Mouse (Mus musculus) limb, embryonic 13.5 days (tissue): Measurements from ENCODE around the gene Macrod1. TPM values are rescaled to one million over a fixed set of nuclear protein-coding genes. Genes with fewer than 3 reads are reported as not detected.
"Not testable (repeated sequence)": the region's sequence is repeated elsewhere in the genome, so short reads cannot be mapped to it uniquely, and the experiment has no call there.

Experiments
- ATAC-seq: fragments of 200-750 bp; cut with Nextera tagmentation; 2 replicates; pipeline ENCODE4 v1.8.0; 2017; ENCODE audit warnings: low read depth, moderate number of reproducible peaks, moderate TSS enrichment; ENCODE audit not compliant: low FRiP score
- H3K27ac ChIP-seq: fragments of 300-500 bp; sonication (generic); 2 replicates; pipeline ENCODE4 v1.5.1; 2015; ENCODE audit warnings: inconsistent platforms, mild to moderate bottlenecking, moderate library complexity
- H3K27me3 ChIP-seq: fragments of 300-500 bp; sonication (generic); 2 replicates; pipeline ENCODE4 v1.6.1; 2015; ENCODE audit warnings: mild to moderate bottlenecking, inconsistent platforms
- H3K36me3 ChIP-seq: fragments of 300-500 bp; sonication (generic); 2 replicates; pipeline ENCODE4 v1.6.1; 2015; ENCODE audit warnings: inconsistent platforms, mild to moderate bottlenecking, moderate library complexity
- H3K4me1 ChIP-seq: fragments of 300-500 bp; sonication (generic); 2 replicates; pipeline ENCODE4 v1.6.1; 2015; ENCODE audit warnings: inconsistent platforms
- H3K4me2 ChIP-seq: fragments of 300-500 bp; sonication (generic); replicated peaks from 2 replicates; pipeline ENCODE4 v1.6.1; 2015; ENCODE audit warnings: inconsistent platforms, mild to moderate bottlenecking, moderate library complexity
- H3K4me3 ChIP-seq: fragments of 300-500 bp; sonication (generic); 2 replicates; pipeline ENCODE4 v1.5.1; 2015; ENCODE audit warnings: moderate library complexity, mild to moderate bottlenecking, inconsistent platforms
- H3K9ac ChIP-seq: fragments of 300-500 bp; sonication (generic); 2 replicates; pipeline ENCODE4 v1.6.1; 2015; ENCODE audit warnings: mild to moderate bottlenecking, inconsistent platforms
- H3K9me3 ChIP-seq: fragments of 300-500 bp; sonication (generic); 2 replicates; pipeline ENCODE4 v1.6.1; 2016; ENCODE audit warnings: inconsistent platforms
- WGBS: fragments of 180-500 bp; shearing (Covaris S2); methylation state at CpG from one replicate; pipeline ENCODE4 v1.1.7; 2015; 5-methylcytosine and 5-hydroxymethylcytosine counted together
- polyA plus RNA-seq: library from polyadenylated mRNA; unstranded; fragments of >200 nt; fragmentation: Nextera tagmentation; extraction: Ambion mirVana; gene quantifications from 2 replicates; pipeline ENCODE4 v1.2.1, GENCODE M21; 2015

The Macrod1 gene
- polyA plus RNA-seq, 1 experiment from 2014 or later, result 13.3 TPM

DNA sequence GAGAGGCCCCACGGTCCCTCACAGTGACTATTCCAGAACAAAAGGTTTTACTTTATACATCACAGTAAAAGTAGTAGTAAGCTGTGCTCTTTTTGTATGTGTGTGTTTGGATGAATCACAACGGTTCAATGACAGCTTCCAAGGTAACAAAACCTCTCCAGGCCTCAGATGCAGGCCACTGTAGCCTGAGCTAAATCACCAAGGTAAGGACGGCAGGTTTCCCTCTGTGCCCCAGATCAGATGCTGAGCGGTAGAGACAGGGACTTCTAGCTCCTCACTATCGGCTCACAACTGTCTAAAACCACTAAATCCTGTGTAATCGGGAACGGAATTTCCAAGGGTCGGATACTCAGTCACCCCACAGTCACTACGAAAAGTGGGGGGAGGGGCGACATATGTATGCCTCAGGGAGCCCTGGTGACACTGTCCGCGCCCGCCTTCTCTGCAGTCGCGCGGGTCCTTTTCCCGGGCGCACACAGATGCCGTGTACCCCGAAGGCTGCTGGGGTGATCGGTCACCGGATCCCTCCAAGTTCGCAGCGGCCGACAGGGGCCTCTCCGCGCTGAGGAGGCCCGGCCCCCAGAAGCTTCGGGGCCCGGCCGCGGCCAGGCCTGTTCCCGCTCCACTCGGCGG lies 17.4 kb upstream of the Macrod1 start:
- ATAC-seq, result no peak; the same call in 1 of the 2 replicates
- no peaks in the 10 kb centered on the region for H3K27me3 ChIP-seq
- H3K4me3 ChIP-seq, result peak overlapping the region; percentile 96
- 1% methylated on average over 35 of the region's 35 CpGs for WGBS
- H3K27ac ChIP-seq, result peak overlapping the region; percentile 89
- peak overlapping the region; percentile 98 for H3K9ac ChIP-seq
- H3K36me3 ChIP-seq, result peaks cover 14% of the 10 kb centered on the region
- peaks cover 27% of the 10 kb centered on the region for H3K4me1 ChIP-seq
- peak overlapping the region; percentile 76 for H3K4me2 ChIP-seq
- H3K9me3 ChIP-seq, result no peaks in the 10 kb centered on the region

DNA sequence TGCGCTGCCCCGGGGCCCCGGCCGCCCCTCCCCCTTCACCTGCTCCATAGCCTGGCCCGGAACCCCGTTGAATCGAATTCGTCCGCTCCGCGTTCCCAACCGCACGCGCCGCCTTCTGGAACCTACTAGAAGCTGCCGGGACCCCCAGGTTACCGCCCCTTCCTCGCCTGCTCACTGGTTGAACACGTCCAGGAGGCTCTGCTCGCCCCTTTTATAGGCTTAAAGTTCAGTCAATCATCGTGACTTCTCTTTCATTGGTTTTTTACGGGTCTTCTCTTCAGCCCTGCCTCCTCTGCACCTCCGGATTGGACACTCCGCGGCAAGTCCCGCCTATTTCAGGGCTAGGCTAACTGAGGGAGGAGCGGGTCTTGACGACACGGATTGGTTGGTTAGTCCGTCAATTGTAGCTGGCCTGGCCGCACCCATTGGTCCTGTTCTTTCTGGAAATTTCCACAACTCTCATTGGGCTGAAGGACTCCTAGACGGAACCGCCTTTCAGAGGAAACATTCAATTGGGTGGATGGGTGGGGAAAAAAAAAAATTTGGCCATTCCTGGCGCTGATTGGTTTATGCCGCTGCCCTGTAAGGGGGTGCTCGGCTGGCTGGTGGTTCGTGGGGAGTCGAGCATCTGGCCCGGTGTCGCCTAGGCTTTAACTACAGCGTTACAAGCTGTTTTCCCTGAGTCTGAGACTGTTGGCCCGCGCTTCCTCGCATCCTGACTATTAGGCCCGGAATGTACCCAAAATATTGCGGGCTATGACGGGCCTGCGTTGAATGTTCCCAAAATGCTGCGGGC lies 16.6 kb upstream of the Macrod1 start, which contains the start of gene Stip1:
Gene Stip1 (minus strand): TSS at position 127 of the 796 bp plus-strand sequence.
- H3K4me1 ChIP-seq, result peaks cover 27% of the 10 kb centered on the region
- peak; percentile 100 for ATAC-seq
- under 1% methylated on average over 48 of the region's 49 CpGs for WGBS
- H3K27ac ChIP-seq, result peak within 1 kb of the TSS; percentile 94
- H3K9me3 ChIP-seq, result no peaks in the 10 kb centered on the region
- peak within 1 kb of the TSS; percentile 96 for H3K4me3 ChIP-seq
- H3K9ac ChIP-seq, result peak within 1 kb of the TSS; percentile 98
- H3K36me3 ChIP-seq, result peaks cover 7% of the 10 kb centered on the region
- no peaks in the 10 kb centered on the region for H3K27me3 ChIP-seq
- peak within 1 kb of the TSS; percentile 76 for H3K4me2 ChIP-seq

DNA sequence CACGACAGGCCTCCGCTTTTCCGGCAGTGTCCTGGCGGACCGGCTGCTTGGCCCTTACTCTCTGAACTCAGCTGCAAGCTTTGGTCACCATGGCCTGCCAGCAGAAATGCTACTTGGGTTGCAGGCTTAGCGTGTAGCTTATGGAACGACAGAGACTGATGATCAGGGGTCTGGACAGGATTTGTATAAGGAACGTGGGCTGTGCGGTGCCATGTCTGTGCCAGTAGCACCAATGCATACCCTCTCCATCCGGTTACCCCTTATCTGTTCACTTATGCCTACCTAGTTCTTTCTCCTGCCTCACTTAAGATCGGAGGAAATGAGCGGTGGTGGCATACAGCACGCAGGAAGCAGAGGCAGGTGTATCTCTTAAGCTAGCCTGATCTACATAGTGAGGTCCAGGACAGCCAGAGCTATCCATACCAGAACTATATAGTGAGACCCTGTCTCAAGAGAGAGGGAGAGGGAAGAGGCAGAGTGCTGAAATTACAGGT lies 15.9 kb upstream of the Macrod1 start:
- no peaks in the 10 kb centered on the region for H3K27me3 ChIP-seq
- no peaks in the 10 kb centered on the region for H3K9me3 ChIP-seq
- peaks cover 27% of the 10 kb centered on the region for H3K4me1 ChIP-seq
- 25% methylated on average over 13 of the region's 13 CpGs for WGBS
- peak overlapping the region; percentile 74 for H3K9ac ChIP-seq
- ATAC-seq, result no peak
- peaks cover under 1% of the 10 kb centered on the region for H3K36me3 ChIP-seq
- peak overlapping the region; percentile 94 for H3K27ac ChIP-seq
- peak overlapping the region; percentile 53 for H3K4me3 ChIP-seq
- H3K4me2 ChIP-seq, result peak overlapping the region; percentile 75

DNA sequence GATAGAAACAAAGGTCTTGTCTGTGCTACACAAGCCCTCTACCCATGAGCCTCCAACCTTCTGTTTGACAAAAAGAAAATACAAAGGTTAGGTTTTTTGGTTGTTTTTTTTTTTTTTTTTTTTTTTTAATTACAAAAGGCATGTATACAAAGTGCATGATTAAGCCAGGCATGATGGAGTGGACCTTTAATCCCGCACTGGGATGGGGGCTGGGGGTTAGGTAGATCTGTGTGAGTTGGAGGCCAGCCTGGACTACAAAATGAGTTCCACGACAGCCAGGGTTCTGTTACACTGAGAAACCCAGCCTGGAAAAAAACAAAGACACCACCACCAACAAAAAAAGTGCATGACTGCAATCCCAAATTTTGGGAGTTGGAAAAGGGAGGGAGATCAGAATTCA lies 15.4 kb upstream of the Macrod1 start:
- no peaks in the 10 kb centered on the region; the same call in 1 of the 2 replicates for H3K36me3 ChIP-seq
- peak overlapping the region; percentile 75 for H3K4me2 ChIP-seq
- H3K9me3 ChIP-seq, result no peaks in the 10 kb centered on the region
- peak overlapping the region; percentile 74; the same call in 1 of the 2 replicates for H3K9ac ChIP-seq
- no peaks in the 10 kb centered on the region for H3K27me3 ChIP-seq
- no peak for ATAC-seq
- H3K4me3 ChIP-seq, result peak overlapping the region; percentile 53; the same call in 1 of the 2 replicates
- H3K4me1 ChIP-seq, result peaks cover 27% of the 10 kb centered on the region
- WGBS, result 82% methylated on average over 2 of the region's 2 CpGs
- peak overlapping the region; percentile 94; the same call in 1 of the 2 replicates for H3K27ac ChIP-seq

DNA sequence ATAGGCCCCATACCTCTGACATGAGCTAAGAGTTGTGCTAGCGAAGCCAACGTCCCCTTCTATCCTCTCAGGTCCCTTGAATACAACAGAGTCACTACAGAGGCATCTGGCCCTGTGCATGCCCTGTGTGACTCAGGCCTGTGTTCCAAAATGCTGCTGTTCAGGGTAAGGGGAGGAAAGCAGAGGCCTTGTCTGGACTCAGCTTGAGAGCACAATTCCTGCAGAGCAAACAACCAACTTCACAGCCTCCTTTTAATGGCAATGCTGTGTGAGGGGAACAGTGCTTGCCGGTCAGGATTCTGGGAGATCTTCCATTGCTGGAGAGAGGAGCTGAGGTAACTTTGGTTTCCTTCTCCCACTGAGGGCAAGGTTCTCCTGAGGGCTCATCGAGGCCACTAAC lies 12.3 kb upstream of the Macrod1 start:
- Histone ChIP-seq H3K4me2 (no peak overlapping the region), H3K9me3 (no peaks in the 10 kb centered on the region), H3K27me3 (no peaks in the 10 kb centered on the region), H3K36me3 (no peaks in the 10 kb centered on the region), H3K27ac (no peak overlapping the region), H3K4me3 (no peak overlapping the region), H3K4me1 (peaks cover 5% of the 10 kb centered on the region; the same call in 1 of the 2 replicates), H3K9ac (no peak overlapping the region)
- WGBS, result 52% methylated on average over 4 of the region's 4 CpGs
- ATAC-seq, result no peak

DNA sequence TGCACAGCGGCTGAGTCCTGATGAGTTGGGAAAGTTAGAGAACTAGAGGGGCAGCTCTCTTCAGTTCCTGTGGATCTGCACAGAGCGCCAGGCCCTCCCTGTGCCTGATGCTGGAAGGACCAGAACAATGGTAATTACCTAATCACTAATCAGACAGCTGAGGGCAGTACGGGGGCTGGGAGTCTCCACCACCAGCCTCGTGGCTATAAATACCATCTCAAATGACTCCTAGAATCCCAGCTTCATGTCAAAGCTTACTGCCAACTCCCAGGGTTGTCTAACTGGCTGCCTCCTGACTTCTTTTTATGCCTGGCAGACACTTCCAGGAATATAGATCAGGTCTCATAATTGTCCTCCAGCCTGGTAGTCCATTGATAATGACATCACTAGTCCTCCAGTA lies 11.9 kb upstream of the Macrod1 start:
- Histone ChIP-seq H3K4me2 (no peak overlapping the region), H3K9me3 (no peaks in the 10 kb centered on the region), H3K27me3 (no peaks in the 10 kb centered on the region), H3K9ac (no peak overlapping the region), H3K4me1 (peaks cover 5% of the 10 kb centered on the region; the same call in 1 of the 2 replicates), H3K36me3 (no peaks in the 10 kb centered on the region), H3K27ac (no peak overlapping the region), H3K4me3 (no peak overlapping the region)
- no peak for ATAC-seq
- 25% methylated on average over 4 of the region's 4 CpGs for WGBS

DNA sequence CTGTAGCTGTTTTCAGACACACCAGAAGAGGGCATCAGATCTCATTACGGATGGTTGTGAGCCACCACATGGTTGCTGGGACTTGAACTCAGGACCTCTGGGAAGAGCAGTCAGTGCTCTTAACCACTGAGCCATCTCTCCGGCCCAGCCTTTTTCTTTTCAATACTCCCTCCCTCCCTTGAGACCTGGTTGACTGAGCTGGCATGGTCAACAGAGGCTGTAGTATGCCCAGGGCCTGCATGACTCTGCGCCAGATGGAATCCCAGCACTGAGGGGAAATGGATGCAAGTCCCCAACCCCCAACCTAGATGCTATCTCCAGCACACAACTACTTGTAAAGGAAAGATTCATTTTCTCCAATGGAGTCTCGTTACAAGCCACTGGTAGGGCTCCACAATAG lies 3.2 kb upstream of the Macrod1 start:
- not testable (repeated sequence) for H3K4me3 ChIP-seq, H3K27ac ChIP-seq, H3K36me3 ChIP-seq, ATAC-seq, H3K9me3 ChIP-seq, H3K4me2 ChIP-seq, H3K9ac ChIP-seq
- Histone ChIP-seq H3K4me1 (peaks cover 24% of the 10 kb centered on the region), H3K27me3 (peaks cover 14% of the 10 kb centered on the region)
- WGBS, result 82% methylated on average over 4 of the region's 4 CpGs

DNA sequence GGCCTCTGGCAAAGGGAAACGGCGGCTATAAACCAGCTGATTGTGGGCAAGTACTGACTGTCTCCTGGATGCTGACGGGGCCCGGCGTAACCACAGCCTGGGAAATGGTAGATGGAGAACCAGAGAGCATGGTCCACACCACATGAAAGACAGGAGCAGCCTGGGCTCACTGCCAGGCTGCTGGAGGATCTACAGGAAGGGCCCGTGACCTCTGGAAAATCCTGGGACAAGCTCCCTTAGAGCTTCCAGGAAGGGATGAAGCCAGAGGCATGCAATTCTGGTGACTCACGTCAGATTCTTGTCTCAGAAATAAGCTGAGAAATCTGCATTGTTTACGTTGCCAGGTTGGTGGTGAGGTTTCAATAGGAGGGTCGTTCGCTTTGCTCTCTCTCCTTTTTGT lies 1.8 kb upstream of the Macrod1 start:
- WGBS, result 57% methylated on average over 10 of the region's 10 CpGs
- Histone ChIP-seq H3K36me3 (no peaks in the 10 kb centered on the region), H3K4me1 (peaks cover 26% of the 10 kb centered on the region), H3K9ac (0 out of 2 replicates have a peak overlapping the region, but pooled peaks have one; percentile 8), H3K4me3 (no peak overlapping the region), H3K27ac (no peak overlapping the region), H3K9me3 (no peaks in the 10 kb centered on the region), H3K4me2 (no peak overlapping the region), H3K27me3 (peaks cover 21% of the 10 kb centered on the region)
- ATAC-seq, result no peak

DNA sequence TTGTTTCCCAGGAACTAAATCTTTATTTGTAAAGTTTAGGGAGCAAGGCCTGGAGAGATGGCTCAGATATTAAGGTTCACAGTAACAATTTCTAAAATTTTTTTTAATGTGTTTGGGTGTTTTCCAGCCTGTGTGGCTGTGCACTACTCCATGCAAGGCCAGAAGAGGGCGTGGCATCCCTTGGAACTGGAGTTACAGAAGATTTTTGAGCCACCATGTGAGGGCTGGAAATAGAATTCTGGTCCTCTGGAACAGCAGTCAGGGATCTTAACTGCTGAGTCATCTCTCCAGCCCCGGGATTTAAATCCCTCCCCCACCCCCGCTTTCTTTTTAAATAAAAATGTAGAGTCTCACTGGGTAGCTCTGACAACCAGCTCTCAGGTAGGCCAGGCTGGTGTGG lies 1.4 kb upstream of the Macrod1 start:
- H3K27ac ChIP-seq, result no peak overlapping the region
- ATAC-seq, result no peak
- no peak overlapping the region for H3K4me2 ChIP-seq
- peaks cover 26% of the 10 kb centered on the region for H3K4me1 ChIP-seq
- WGBS, result 33% methylated on average over 3 of the region's 3 CpGs
- no peaks in the 10 kb centered on the region for H3K36me3 ChIP-seq
- H3K9me3 ChIP-seq, result no peaks in the 10 kb centered on the region
- H3K9ac ChIP-seq, result no peak overlapping the region
- peaks cover 23% of the 10 kb centered on the region for H3K27me3 ChIP-seq
- H3K4me3 ChIP-seq, result no peak overlapping the region

DNA sequence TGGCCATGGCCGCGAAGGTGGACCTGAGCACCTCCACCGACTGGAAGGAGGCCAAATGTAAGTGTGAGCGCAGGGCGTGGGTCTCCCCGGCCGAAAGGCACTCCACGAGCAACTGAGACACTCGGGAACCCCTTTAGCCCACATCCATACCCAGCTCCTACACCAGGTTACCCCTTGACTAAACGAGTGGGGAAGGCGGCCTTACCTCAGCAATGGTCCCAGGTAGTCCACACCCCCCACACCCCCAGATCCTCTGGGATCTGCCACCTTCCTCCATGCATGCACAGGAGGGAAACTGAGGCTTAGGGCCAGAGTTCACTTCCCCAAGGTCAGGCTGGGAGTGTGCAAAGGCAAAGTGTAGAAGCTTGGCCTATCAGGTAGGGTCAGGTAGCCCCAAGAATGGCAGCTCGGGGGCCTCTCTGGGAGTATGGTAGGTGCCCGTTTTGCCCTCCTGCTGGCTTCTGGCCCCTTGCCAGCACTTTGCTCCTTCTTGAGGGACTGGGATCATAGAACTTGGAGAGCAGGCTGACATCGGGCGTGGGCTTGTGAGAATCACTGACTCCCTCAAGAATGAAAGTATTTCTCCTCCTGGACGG lies 614 bp downstream of the Macrod1 start:
- Histone ChIP-seq H3K4me3 (peak overlapping the region; percentile 72), H3K4me2 (peak overlapping the region; percentile 100), H3K9ac (peak overlapping the region; percentile 75), H3K27ac (peak overlapping the region; percentile 48; the same call in 1 of the 2 replicates), H3K4me1 (peaks cover 26% of the 10 kb centered on the region), H3K36me3 (no peaks in the 10 kb centered on the region), H3K27me3 (peaks cover 23% of the 10 kb centered on the region), H3K9me3 (no peaks in the 10 kb centered on the region)
- ATAC-seq, result peak; percentile 20
- WGBS, result 1% methylated on average over 16 of the region's 16 CpGs

DNA sequence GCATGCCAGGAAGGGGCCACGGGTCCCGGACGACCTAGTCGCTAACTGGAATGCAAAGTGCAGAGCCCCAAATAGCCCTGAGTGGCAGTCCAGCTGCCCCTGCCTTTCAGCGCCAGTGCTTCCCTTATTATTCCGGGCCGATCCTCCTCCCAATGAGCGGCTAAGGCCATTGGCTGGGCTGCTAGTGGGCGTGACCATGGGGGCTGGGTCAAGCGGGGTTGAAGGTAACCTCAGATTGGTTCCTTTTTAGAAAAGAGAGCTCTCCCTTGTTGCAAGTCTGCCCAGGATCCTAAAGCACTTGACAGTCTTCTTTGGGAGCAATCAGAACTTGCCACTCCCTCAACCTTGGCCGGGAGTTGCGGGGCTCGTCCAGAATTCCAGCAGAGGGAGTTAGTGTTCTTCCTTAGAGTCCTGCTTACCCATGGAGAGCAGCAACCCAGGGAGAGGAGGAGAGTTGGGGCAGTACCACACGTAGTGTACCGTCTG lies 1.2 kb downstream of the Macrod1 start:
- WGBS, result 0% methylated on average over 15 of the region's 15 CpGs
- Histone ChIP-seq H3K36me3 (no peaks in the 10 kb centered on the region), H3K4me2 (peak overlapping the region; percentile 100), H3K9me3 (no peaks in the 10 kb centered on the region), H3K4me3 (peak overlapping the region; percentile 72), H3K27me3 (peaks cover 23% of the 10 kb centered on the region), H3K27ac (no peak overlapping the region), H3K4me1 (peaks cover 26% of the 10 kb centered on the region), H3K9ac (peak overlapping the region; percentile 48; the same call in 1 of the 2 replicates)
- peak; percentile 76 for ATAC-seq
